Mouse (Mus musculus) small intestine, adult 2 months (tissue): ENCODE measurements at regions not wholly inside any gene's neighbourhood (a gene's known extent, or its start where the extent isn't known, plus 50 kb on each side); places are given as distances from the start of the nearest gene placed in this dataset.

Source experiments
- CTCF ChIP-seq: fragments of 200-500 bp; IDR thresholded peaks from 2 replicates; pipeline ENCODE4 v1.5.1; 2012; ENCODE audit warnings: low read depth, mild to moderate bottlenecking, control low read depth, inconsistent platforms, low read length, moderate library complexity, mixed read lengths; ENCODE audit not compliant: insufficient replicate concordance, insufficient read length; ENCODE audit errors: extremely low read depth
- POLR2A ChIP-seq: fragments of 200-500 bp; IDR thresholded peaks from 2 replicates; pipeline ENCODE4 v1.6.1; 2012; ENCODE audit warnings: low read depth, mild to moderate bottlenecking, control low read depth, inconsistent platforms, low read length, moderate library complexity

GRCm38 (mm10) chr7:133467579-133467978 lies 134.4 kb downstream of the Tex36 start:
- TF ChIP-seq CTCF (no peak), POLR2A (no peak)
